Mouse (Mus musculus) kidney, embryonic 15.5 days (tissue): ENCODE measurements at regions not wholly inside any gene's neighbourhood (a gene's known extent, or its start where the extent isn't known, plus 50 kb on each side); places are given as distances from the start of the nearest gene placed in this dataset.

ENCODE experiments used
- ATAC-seq: fragments of 200-750 bp; cut with Nextera tagmentation; replicated peaks from 2 replicates; pipeline ENCODE4 v1.8.0; 2017; ENCODE audit warnings: moderate TSS enrichment; ENCODE audit not compliant: low FRiP score
- H3K27ac ChIP-seq: fragments of 300-500 bp; sonication (generic); 2 replicates; pipeline ENCODE4 v1.5.1; 2015; ENCODE audit warnings: mild to moderate bottlenecking, inconsistent platforms
- H3K27me3 ChIP-seq: fragments of 300-500 bp; sonication (generic); 2 replicates; pipeline ENCODE4 v1.6.1; 2015; ENCODE audit warnings: inconsistent platforms
- H3K36me3 ChIP-seq: fragments of 300-500 bp; sonication (generic); 2 replicates; pipeline ENCODE4 v1.6.1; 2015; ENCODE audit warnings: inconsistent platforms
- H3K4me1 ChIP-seq: fragments of 300-500 bp; sonication (generic); 2 replicates; pipeline ENCODE4 v1.6.1; 2015; ENCODE audit warnings: inconsistent platforms
- H3K4me2 ChIP-seq: fragments of 300-500 bp; sonication (generic); 2 replicates; pipeline ENCODE4 v1.6.1; 2015; ENCODE audit warnings: moderate library complexity, mild to moderate bottlenecking, inconsistent platforms
- H3K4me3 ChIP-seq: fragments of 300-500 bp; sonication (generic); replicated peaks from 2 replicates; pipeline ENCODE4 v1.5.1; 2015; ENCODE audit warnings: mild to moderate bottlenecking, inconsistent platforms
- H3K9ac ChIP-seq: fragments of 300-500 bp; sonication (generic); 2 replicates; pipeline ENCODE4 v1.6.1; 2015; ENCODE audit warnings: mild to moderate bottlenecking, inconsistent platforms
- H3K9me3 ChIP-seq: fragments of 300-500 bp; sonication (generic); replicated peaks from 2 replicates; pipeline ENCODE4 v1.6.1; 2016; ENCODE audit warnings: inconsistent platforms
- WGBS: fragments of 180-500 bp; shearing (Covaris S2); methylation state at CpG from one replicate; pipeline ENCODE4 v1.1.7; 2015; ENCODE audit warnings: mixed read lengths; 5-methylcytosine and 5-hydroxymethylcytosine counted together

- no peak overlapping the region for H3K4me3 ChIP-seq
- no peaks in the 10 kb centered on the region for H3K27me3 ChIP-seq
- H3K4me2 ChIP-seq: no peak overlapping the region
- no peaks in the 10 kb centered on the region for H3K9me3 ChIP-seq
- 94% methylated on average over 6 of the region's 6 CpGs for WGBS
- H3K27ac ChIP-seq: no peak overlapping the region
- no peaks in the 10 kb centered on the region for H3K36me3 ChIP-seq
- ATAC-seq: no peak
- no peak overlapping the region for H3K9ac ChIP-seq
- H3K4me1 ChIP-seq: no peaks in the 10 kb centered on the region
Measured at GRCm38 (mm10) chr17:27364899-27365298, 156.3 kb downstream of the Grm4 start.

DNA sequence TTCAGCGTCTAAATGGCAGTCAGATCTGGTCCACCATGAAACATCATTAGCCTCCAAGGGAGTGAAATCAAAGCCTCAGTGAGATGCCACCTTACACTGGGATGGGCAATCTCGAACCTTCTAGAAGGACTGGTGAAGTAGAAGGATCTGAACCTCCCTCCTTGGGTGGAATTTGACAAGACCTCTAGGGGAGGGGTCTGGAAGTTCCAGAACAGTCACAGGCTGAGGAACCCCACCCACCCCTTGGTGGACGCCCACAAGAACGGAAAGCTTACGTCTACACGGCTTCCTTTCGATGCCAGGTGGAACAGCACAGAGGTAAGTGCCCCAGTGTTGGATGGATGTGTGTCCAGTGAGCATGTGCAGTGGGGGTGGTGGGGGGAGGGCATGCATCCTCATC, 156.9 kb downstream of the Grm4 start:
- no peaks in the 10 kb centered on the region for H3K9me3 ChIP-seq
- no peaks in the 10 kb centered on the region for H3K4me1 ChIP-seq
- H3K4me3 ChIP-seq: no peak overlapping the region
- no peak overlapping the region for H3K4me2 ChIP-seq
- 83% methylated on average over 7 of the region's 7 CpGs for WGBS
- ATAC-seq: no peak
- H3K27me3 ChIP-seq: no peaks in the 10 kb centered on the region
- H3K36me3 ChIP-seq: no peaks in the 10 kb centered on the region
- no peak overlapping the region for H3K27ac ChIP-seq
- H3K9ac ChIP-seq: no peak overlapping the region

GRCm38 (mm10) chr17:27363911-27364310, 157.3 kb downstream of the Grm4 start:
- Histone ChIP-seq H3K27me3 (no peaks in the 10 kb centered on the region), H3K36me3 (no peaks in the 10 kb centered on the region), H3K9ac (no peak overlapping the region), H3K4me2 (no peak overlapping the region), H3K4me1 (no peaks in the 10 kb centered on the region), H3K4me3 (no peak overlapping the region), H3K27ac (no peak overlapping the region), H3K9me3 (no peaks in the 10 kb centered on the region)
- ATAC-seq: no peak
- 68% methylated on average over 6 of the region's 6 CpGs for WGBS

GRCm38 (mm10) chr17:27362221-27362620, 158.0 kb upstream of the Lemd2 start:
- ATAC-seq: no peak
- H3K4me2 ChIP-seq: no peak overlapping the region
- WGBS: 89% methylated on average over 8 of the region's 8 CpGs
- H3K36me3 ChIP-seq: no peaks in the 10 kb centered on the region
- no peak overlapping the region for H3K9ac ChIP-seq
- H3K4me3 ChIP-seq: no peak overlapping the region
- H3K4me1 ChIP-seq: no peaks in the 10 kb centered on the region
- H3K27me3 ChIP-seq: no peaks in the 10 kb centered on the region
- no peak overlapping the region for H3K27ac ChIP-seq
- H3K9me3 ChIP-seq: no peaks in the 10 kb centered on the region

DNA sequence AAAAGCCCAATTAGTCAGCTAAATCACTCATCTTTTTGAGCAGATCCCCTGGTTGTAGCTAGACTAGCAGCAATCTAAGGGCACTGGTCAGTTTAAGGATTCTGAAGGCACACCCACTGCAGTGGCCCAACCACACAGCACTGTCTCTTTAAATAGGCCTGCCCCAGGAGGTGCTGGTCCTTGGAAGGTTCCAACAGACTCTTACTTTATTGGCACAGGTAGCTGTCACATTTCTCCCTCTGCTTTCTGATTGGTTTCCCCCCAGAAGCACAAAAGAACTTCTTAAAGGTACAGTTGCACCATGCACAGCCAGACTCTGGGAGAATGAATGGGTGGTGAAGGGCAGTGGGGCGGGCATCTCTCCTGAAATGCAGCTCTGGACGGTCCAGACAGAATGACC, 157.1 kb upstream of the Lemd2 start:
- H3K4me2 ChIP-seq: no peak overlapping the region
- H3K4me3 ChIP-seq: no peak overlapping the region
- no peaks in the 10 kb centered on the region for H3K27me3 ChIP-seq
- H3K4me1 ChIP-seq: no peaks in the 10 kb centered on the region
- no peak for ATAC-seq
- H3K27ac ChIP-seq: no peak overlapping the region
- WGBS: 79% methylated on average over 2 of the region's 2 CpGs
- no peaks in the 10 kb centered on the region for H3K9me3 ChIP-seq
- no peak overlapping the region for H3K9ac ChIP-seq
- H3K36me3 ChIP-seq: no peaks in the 10 kb centered on the region

DNA sequence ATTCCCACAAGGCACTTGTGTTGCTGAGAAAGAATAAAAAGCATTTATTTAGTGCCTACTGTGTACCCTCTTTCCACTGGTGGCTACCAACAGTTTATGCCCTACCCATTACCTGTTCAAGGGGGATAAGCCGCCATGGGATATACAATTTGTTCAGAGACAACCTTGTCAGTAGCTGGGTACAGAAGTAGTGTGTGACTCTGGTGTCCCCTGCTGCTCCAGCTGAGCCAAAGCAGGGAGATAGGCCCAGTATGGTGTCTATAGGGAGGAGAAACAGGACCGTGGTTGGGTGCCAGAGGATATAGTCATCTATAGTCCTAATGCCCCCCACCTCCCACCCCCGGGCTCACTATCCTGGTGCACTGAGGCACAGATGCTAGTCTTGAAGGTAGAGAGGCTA, 152.6 kb upstream of the Lemd2 start:
- Histone ChIP-seq H3K4me2 (no peak overlapping the region), H3K9ac (no peak overlapping the region), H3K27ac (no peak overlapping the region), H3K4me1 (no peaks in the 10 kb centered on the region), H3K27me3 (no peaks in the 10 kb centered on the region), H3K9me3 (no peaks in the 10 kb centered on the region), H3K36me3 (no peaks in the 10 kb centered on the region), H3K4me3 (no peak overlapping the region)
- WGBS: 87% methylated on average over 3 of the region's 3 CpGs
- ATAC-seq: no peak

GRCm38 (mm10) chr17:27355717-27356116, 151.4 kb upstream of the Lemd2 start:
- Histone ChIP-seq H3K9me3 (no peaks in the 10 kb centered on the region), H3K4me2 (no peak overlapping the region), H3K36me3 (no peaks in the 10 kb centered on the region), H3K4me3 (no peak overlapping the region), H3K9ac (no peak overlapping the region), H3K27me3 (no peaks in the 10 kb centered on the region), H3K27ac (no peak overlapping the region), H3K4me1 (no peaks in the 10 kb centered on the region)
- 90% methylated on average over 9 of the region's 9 CpGs for WGBS
- no peak for ATAC-seq

GRCm38 (mm10) chr17:27355056-27355455, 150.8 kb upstream of the Lemd2 start:
- WGBS: 91% methylated on average over 4 of the region's 4 CpGs
- H3K9ac ChIP-seq: no peak overlapping the region

GRCm38 (mm10) chr17:27349911-27350310, 145.6 kb upstream of the Lemd2 start:
- WGBS: 87% methylated on average over 9 of the region's 9 CpGs
- no peak for ATAC-seq
- no peaks in the 10 kb centered on the region for H3K9me3 ChIP-seq

More at GRCm38 (mm10) chr17:27355056-27355455, 150.8 kb upstream of the Lemd2 start:
- Histone ChIP-seq H3K4me1 (no peaks in the 10 kb centered on the region), H3K4me2 (no peak overlapping the region), H3K36me3 (no peaks in the 10 kb centered on the region), H3K27me3 (no peaks in the 10 kb centered on the region), H3K4me3 (no peak overlapping the region), H3K9me3 (no peaks in the 10 kb centered on the region), H3K27ac (no peak overlapping the region)
- no peak for ATAC-seq

GRCm38 (mm10) chr17:27349432-27349831, 145.2 kb upstream of the Lemd2 start:
- Histone ChIP-seq H3K27ac (no peak overlapping the region), H3K27me3 (peaks cover 3% of the 10 kb centered on the region; the same call in 1 of the 2 replicates), H3K4me1 (no peaks in the 10 kb centered on the region), H3K9ac (no peak overlapping the region), H3K4me3 (no peak overlapping the region), H3K9me3 (no peaks in the 10 kb centered on the region), H3K36me3 (no peaks in the 10 kb centered on the region), H3K4me2 (no peak overlapping the region)
- no peak for ATAC-seq
- WGBS: 85% methylated on average over 4 of the region's 4 CpGs

More at GRCm38 (mm10) chr17:27349911-27350310, 145.6 kb upstream of the Lemd2 start:
- no peak overlapping the region for H3K4me2 ChIP-seq
- H3K27ac ChIP-seq: no peak overlapping the region
- no peaks in the 10 kb centered on the region for H3K36me3 ChIP-seq
- peaks cover 3% of the 10 kb centered on the region; the same call in 1 of the 2 replicates for H3K27me3 ChIP-seq
- no peak overlapping the region for H3K9ac ChIP-seq
- H3K4me3 ChIP-seq: no peak overlapping the region
- H3K4me1 ChIP-seq: no peaks in the 10 kb centered on the region

DNA sequence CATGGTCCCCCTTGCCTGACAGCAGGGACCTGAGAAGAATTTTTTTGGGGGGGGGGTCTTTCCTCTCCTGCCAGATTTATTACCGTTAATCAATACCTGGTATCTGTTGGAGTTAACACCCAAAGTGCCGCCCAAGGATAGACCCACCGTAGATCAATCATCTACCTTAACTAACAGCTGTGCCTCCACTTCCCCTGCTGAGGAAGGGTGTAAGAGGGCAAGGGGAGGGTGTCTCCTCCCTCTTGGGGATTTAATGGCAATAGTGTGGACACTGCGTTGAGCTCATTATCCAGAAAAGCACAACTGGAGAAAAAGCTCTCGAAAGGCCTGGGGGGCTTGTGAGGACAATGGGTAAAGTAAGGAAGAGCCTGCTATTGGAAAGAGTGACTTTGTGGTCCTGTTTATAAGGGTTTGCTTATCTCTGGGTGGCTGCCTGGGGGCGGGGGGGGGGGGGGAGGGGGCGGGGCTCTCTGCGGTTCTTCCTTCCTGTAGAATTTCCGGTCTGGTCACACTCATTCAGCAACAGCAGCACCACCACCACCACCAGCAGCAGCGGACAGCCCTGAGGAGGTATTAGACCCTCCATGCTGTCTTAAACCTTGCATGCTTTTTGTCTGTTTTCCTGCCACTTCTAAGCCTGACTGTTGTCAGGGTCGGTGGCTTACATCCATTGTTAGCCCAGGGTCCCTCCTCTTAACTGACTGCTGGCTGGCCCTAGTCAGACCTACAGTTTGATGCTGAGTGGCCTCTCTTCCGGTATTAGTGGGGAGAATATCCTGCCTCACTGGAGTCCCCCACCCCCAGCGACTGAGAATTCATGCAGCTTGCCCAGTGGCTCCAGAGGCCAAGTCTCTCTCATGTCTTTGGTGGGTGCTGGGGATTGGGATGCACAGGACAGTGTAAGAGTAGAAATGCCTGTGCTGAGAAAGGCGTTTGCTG, 138.0 kb upstream of the Lemd2 start:
- Histone ChIP-seq H3K4me2 (0 out of 2 replicates have a peak overlapping the region, but pooled peaks have one; percentile 24), H3K9ac (no peak overlapping the region), H3K27me3 (peaks cover 3% of the 10 kb centered on the region; the same call in 1 of the 2 replicates), H3K4me1 (peaks cover 10% of the 10 kb centered on the region; the same call in 1 of the 2 replicates), H3K9me3 (no peaks in the 10 kb centered on the region), H3K36me3 (no peaks in the 10 kb centered on the region), H3K27ac (no peak overlapping the region), H3K4me3 (no peak overlapping the region)
- ATAC-seq: no peak
- WGBS: 60% methylated on average over 13 of the region's 14 CpGs

DNA sequence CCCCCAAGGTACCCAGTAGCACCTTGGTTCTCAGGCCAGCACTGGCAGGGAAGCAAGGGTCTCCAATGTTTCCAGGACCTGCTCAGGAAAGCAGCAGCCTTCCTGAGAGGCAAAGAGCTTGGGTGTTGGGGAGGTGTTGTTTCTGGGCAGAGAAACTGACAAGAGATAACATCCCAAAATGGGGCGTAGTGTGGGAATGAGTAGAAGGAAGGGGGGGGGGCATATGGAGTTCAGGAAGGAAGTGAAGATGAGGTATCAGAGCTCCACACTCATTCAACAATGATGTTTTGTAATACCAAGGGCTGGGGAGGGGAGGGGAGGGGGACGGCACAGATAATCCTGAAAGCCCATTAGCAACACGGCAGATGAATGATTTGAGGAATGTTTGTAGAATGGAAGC, 135.6 kb upstream of the Lemd2 start:
- H3K27ac ChIP-seq: no peak overlapping the region
- H3K4me1 ChIP-seq: peaks cover 34% of the 10 kb centered on the region
- H3K9me3 ChIP-seq: no peaks in the 10 kb centered on the region
- ATAC-seq: no peak
- no peak overlapping the region for H3K9ac ChIP-seq
- H3K36me3 ChIP-seq: no peaks in the 10 kb centered on the region
- H3K4me3 ChIP-seq: no peak overlapping the region
- 75% methylated on average over 3 of the region's 3 CpGs for WGBS
- no peak overlapping the region for H3K4me2 ChIP-seq
- no peaks in the 10 kb centered on the region for H3K27me3 ChIP-seq
